Mouse (Mus musculus) embryo, embryonic 11 days (tissue): ENCODE measurements around the gene Hmx2.

Experiments used
- DNase-seq: peaks from one replicate; pipeline ENCODE4 v3.0.0-alpha.2; 2015

Gene Hmx2

GRCm38 (mm10) chr7:131548473-131548872, at the start of gene Hmx2:
TSS of gene Hmx2 (plus strand) at chr7:131548773.
- no peak for DNase-seq

- DNase-seq = no peak
These were observed 44.8 kb upstream of the Hmx2 start for GRCm38 (mm10) chr7:131503739-131504138.

- peak; percentile 91 for DNase-seq
These were observed 8.6 kb upstream of the Hmx2 start for GRCm38 (mm10) chr7:131539979-131540378.

- peak; percentile 49 for DNase-seq
These were observed 7.1 kb upstream of the Hmx2 start for GRCm38 (mm10) chr7:131541184-131542114.

GRCm38 (mm10) chr7:131542115-131542871, 6.3 kb upstream of the Hmx2 start, which contains the start of gene Hmx3:
TSS of gene Hmx3 (plus strand) at chr7:131542867.
- peak; percentile 75 for DNase-seq

GRCm38 (mm10) chr7:131542872-131543622, 5.5 kb upstream of the Hmx2 start:
- DNase-seq = peak; percentile 48

- peak; percentile 62 for DNase-seq
These were observed 4.7 kb upstream of the Hmx2 start for GRCm38 (mm10) chr7:131543623-131544481.

GRCm38 (mm10) chr7:131544871-131545270, 3.7 kb upstream of the Hmx2 start:
- no peak for DNase-seq

- DNase-seq = peak; percentile 33
These were observed 2.7 kb upstream of the Hmx2 start for GRCm38 (mm10) chr7:131545701-131546385.

- no peak for DNase-seq
These were observed 2.1 kb upstream of the Hmx2 start for GRCm38 (mm10) chr7:131546423-131546822.

- no peak for DNase-seq
These were observed 1.1 kb upstream of the Hmx2 start for GRCm38 (mm10) chr7:131547481-131547880.

- no peak for DNase-seq
These were observed 2.9 kb downstream of the Hmx2 start for GRCm38 (mm10) chr7:131551471-131551870.

- peak; percentile 58 for DNase-seq
These were observed 3.6 kb downstream of the Hmx2 start for GRCm38 (mm10) chr7:131551931-131552741.

GRCm38 (mm10) chr7:131552781-131553180, 4.2 kb downstream of the Hmx2 start:
- DNase-seq = no peak

- peak; percentile 80 for DNase-seq
These were observed 5.2 kb downstream of the Hmx2 start for GRCm38 (mm10) chr7:131553771-131554175.

GRCm38 (mm10) chr7:131554341-131555180, 6.0 kb downstream of the Hmx2 start:
- peak; percentile 48 for DNase-seq

- DNase-seq = peak; percentile 68
These were observed 6.9 kb downstream of the Hmx2 start for GRCm38 (mm10) chr7:131555301-131556081.

- DNase-seq = peak; percentile 20
These were observed 7.5 kb downstream of the Hmx2 start for GRCm38 (mm10) chr7:131556116-131556515.
